Mouse (Mus musculus) hindbrain, embryonic 16.5 days (tissue): Measurements from ENCODE around the gene Lrguk. TPM values are rescaled to one million over a fixed set of nuclear protein-coding genes. Genes with fewer than 3 reads are reported as not detected.

Source experiments
- ATAC-seq: fragments of 200-750 bp; cut with Nextera tagmentation; 2 replicates; pipeline ENCODE4 v1.8.0; 2017; ENCODE audit warnings: moderate TSS enrichment, moderate library complexity
- H3K27ac ChIP-seq: fragments of 300-500 bp; sonication (generic); 2 replicates; pipeline ENCODE4 v1.5.1; 2014; ENCODE audit warnings: low read depth, mild to moderate bottlenecking, control low read depth, low read length, moderate library complexity
- H3K27me3 ChIP-seq: fragments of 300-500 bp; sonication (generic); replicated peaks from 2 replicates; pipeline ENCODE4 v1.6.1; 2014; ENCODE audit warnings: low read length; ENCODE audit not compliant: control insufficient read depth, insufficient read depth
- H3K36me3 ChIP-seq: fragments of 300-500 bp; sonication (generic); 2 replicates; pipeline ENCODE4 v1.6.1; 2014; ENCODE audit warnings: mild to moderate bottlenecking, low read length, moderate library complexity, mixed read lengths; ENCODE audit not compliant: control insufficient read depth, insufficient read depth
- H3K4me1 ChIP-seq: fragments of 300-500 bp; sonication (generic); 2 replicates; pipeline ENCODE4 v1.6.1; 2014; ENCODE audit warnings: low read depth, low read length; ENCODE audit not compliant: control insufficient read depth, insufficient read depth
- H3K4me2 ChIP-seq: fragments of 300-500 bp; sonication (generic); 2 replicates; pipeline ENCODE4 v1.6.1; 2014; ENCODE audit warnings: mild to moderate bottlenecking, low read length, control low read depth, moderate library complexity
- H3K4me3 ChIP-seq: fragments of 300-500 bp; sonication (generic); 2 replicates; pipeline ENCODE4 v1.5.1; 2014; ENCODE audit warnings: mild to moderate bottlenecking, low read length, control low read depth, moderate library complexity
- H3K9ac ChIP-seq: fragments of 300-500 bp; sonication (generic); 2 replicates; pipeline ENCODE4 v1.6.1; 2014; ENCODE audit warnings: low read depth, mild to moderate bottlenecking, control low read depth, low read length, moderate library complexity
- H3K9me3 ChIP-seq: fragments of 300-500 bp; sonication (generic); 2 replicates; pipeline ENCODE4 v1.6.1; 2014; ENCODE audit warnings: mild to moderate bottlenecking, low read length, moderate library complexity; ENCODE audit not compliant: control insufficient read depth
- WGBS: fragments of 180-500 bp; shearing (Covaris S2); extraction: QIAGEN DNeasy Blood & Tissue Kit; methylation state at CpG from one replicate; pipeline ENCODE4 v1.1.7; 2014; 5-methylcytosine and 5-hydroxymethylcytosine counted together
- polyA plus RNA-seq: library from polyadenylated mRNA; unstranded; fragments of >200 nt; fragmentation: Nextera tagmentation; extraction: Ambion mirVana; gene quantifications from 2 replicates; pipeline ENCODE4 v1.2.1, GENCODE M21; 2015

Gene Lrguk
- polyA plus RNA-seq, 1 experiment from 2014 or later = 1.2 TPM

- H3K27ac ChIP-seq = no peak overlapping the region
- no peaks in the 10 kb centered on the region for H3K4me1 ChIP-seq
- H3K36me3 ChIP-seq = no peaks in the 10 kb centered on the region
- H3K4me2 ChIP-seq = no peak overlapping the region
- no peak overlapping the region for H3K9ac ChIP-seq
- no peak for ATAC-seq
- no peaks in the 10 kb centered on the region for H3K9me3 ChIP-seq
- 91% methylated on average over 4 of the region's 4 CpGs for whole genome bisulfite sequencing
- no peaks in the 10 kb centered on the region for H3K27me3 ChIP-seq
- H3K4me3 ChIP-seq = no peak overlapping the region
These were observed 58.5 kb downstream of the Lrguk start for GRCm38 (mm10) chr6:34087701-34088100.

DNA sequence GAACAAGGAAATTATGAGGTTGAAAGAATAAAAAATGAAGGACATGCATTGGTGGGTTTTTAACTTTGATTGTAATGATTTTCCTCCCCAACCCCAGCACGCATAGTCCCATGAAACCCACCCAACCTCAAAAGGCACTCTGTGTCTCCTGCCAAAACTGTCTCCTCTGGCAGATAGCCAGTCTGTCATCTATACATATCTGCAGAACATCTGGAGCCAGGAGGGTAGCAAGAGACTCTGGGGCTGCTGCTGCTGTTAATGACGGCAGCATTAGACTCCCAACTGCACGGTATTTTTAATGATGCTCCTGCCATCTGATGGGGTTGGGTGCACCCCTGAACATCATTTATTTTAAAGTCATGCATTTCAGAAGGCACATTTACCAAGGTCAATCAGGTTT lies 59.7 kb downstream of the Lrguk start:
- Histone ChIP-seq H3K36me3 (no peaks in the 10 kb centered on the region), H3K4me2 (no peak overlapping the region), H3K27me3 (no peaks in the 10 kb centered on the region), H3K4me3 (no peak overlapping the region), H3K9me3 (no peaks in the 10 kb centered on the region), H3K4me1 (no peaks in the 10 kb centered on the region), H3K27ac (no peak overlapping the region), H3K9ac (no peak overlapping the region)
- ATAC-seq = no peak
- 64% methylated on average over 3 of the region's 3 CpGs for WGBS

- H3K27ac ChIP-seq = no peak overlapping the region
- no peak overlapping the region for H3K4me3 ChIP-seq
- H3K9ac ChIP-seq = no peak overlapping the region
- no peak overlapping the region for H3K4me2 ChIP-seq
- WGBS = 71% methylated on average over 3 of the region's 3 CpGs
- H3K4me1 ChIP-seq = no peaks in the 10 kb centered on the region
- no peaks in the 10 kb centered on the region for H3K27me3 ChIP-seq
- ATAC-seq = no peak
- H3K9me3 ChIP-seq = no peaks in the 10 kb centered on the region
- H3K36me3 ChIP-seq = no peaks in the 10 kb centered on the region
These were observed 62.3 kb downstream of the Lrguk start for GRCm38 (mm10) chr6:34091537-34091936.

GRCm38 (mm10) chr6:34096274-34096673 lies 67.0 kb downstream of the Lrguk start:
- Histone ChIP-seq H3K27me3 (no peaks in the 10 kb centered on the region), H3K9ac (no peak overlapping the region), H3K4me2 (no peak overlapping the region), H3K27ac (no peak overlapping the region), H3K4me3 (no peak overlapping the region), H3K9me3 (no peaks in the 10 kb centered on the region), H3K4me1 (no peaks in the 10 kb centered on the region), H3K36me3 (no peaks in the 10 kb centered on the region)
- 94% methylated on average over 6 of the region's 6 CpGs for WGBS
- no peak for ATAC-seq

GRCm38 (mm10) chr6:34096905-34097304 lies 67.7 kb downstream of the Lrguk start:
- Histone ChIP-seq H3K27me3 (no peaks in the 10 kb centered on the region), H3K4me2 (no peak overlapping the region), H3K4me3 (no peak overlapping the region), H3K4me1 (no peaks in the 10 kb centered on the region), H3K9ac (no peak overlapping the region), H3K27ac (no peak overlapping the region), H3K9me3 (no peaks in the 10 kb centered on the region), H3K36me3 (no peaks in the 10 kb centered on the region)
- WGBS = 80% methylated on average over 4 of the region's 4 CpGs
- ATAC-seq = no peak

- Histone ChIP-seq H3K9ac (no peak overlapping the region), H3K27ac (no peak overlapping the region), H3K9me3 (no peaks in the 10 kb centered on the region), H3K27me3 (no peaks in the 10 kb centered on the region), H3K4me1 (no peaks in the 10 kb centered on the region), H3K4me3 (no peak overlapping the region), H3K4me2 (no peak overlapping the region), H3K36me3 (no peaks in the 10 kb centered on the region)
- 86% methylated on average over 6 of the region's 6 CpGs for WGBS
- ATAC-seq = no peak
These were observed 70.5 kb downstream of the Lrguk start for GRCm38 (mm10) chr6:34099725-34100124.

DNA sequence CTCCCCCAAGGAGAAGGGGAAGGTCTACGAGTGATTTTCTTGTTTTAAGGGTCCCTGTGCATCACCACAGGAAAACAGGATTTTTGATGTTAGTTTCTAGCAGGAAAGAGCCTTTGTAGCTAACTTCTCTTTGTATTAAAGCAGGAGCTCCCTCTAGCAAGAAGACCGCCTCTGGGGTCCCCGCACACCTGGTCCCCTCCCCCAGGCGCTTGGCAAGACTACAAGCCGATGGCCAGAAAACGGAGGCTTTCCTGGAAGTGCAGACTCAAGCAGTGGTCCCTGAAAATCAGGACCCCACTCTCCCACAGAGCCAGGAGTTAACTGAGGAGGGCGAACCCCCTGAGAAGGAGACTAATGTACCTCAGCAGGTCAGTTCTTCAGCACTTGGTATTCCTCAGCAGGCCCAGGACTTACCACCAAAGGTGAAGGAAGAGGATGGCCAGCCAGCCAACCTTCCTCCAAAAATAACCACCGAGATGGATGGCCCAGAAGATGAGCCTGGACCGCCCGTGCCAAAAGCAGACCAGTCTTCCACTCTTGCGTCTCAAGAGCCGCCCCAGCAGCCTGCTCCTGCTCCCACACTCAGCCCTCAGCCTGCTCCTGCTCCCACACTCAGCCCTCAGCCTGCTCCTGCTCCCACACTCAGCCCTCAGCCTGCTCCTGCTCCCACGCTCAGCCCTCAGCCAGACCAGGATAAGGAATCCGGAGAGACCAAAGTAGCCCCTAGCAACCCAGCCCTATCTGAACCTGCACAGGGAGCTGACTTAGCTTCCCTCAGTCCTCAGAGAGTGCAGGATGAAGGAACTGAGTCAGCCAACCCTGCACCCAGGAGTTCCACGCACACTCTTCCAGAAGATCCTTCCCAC lies 72.5 kb downstream of the Lrguk start:
- Histone ChIP-seq H3K4me3 (no peak overlapping the region), H3K4me1 (no peaks in the 10 kb centered on the region), H3K9me3 (no peaks in the 10 kb centered on the region), H3K36me3 (no peaks in the 10 kb centered on the region), H3K27ac (no peak overlapping the region), H3K4me2 (no peak overlapping the region), H3K27me3 (no peaks in the 10 kb centered on the region), H3K9ac (no peak overlapping the region)
- no peak for ATAC-seq
- 92% methylated on average over 15 of the region's 15 CpGs for WGBS

- Histone ChIP-seq H3K9me3 (no peaks in the 10 kb centered on the region), H3K4me3 (no peak overlapping the region), H3K4me1 (no peaks in the 10 kb centered on the region), H3K4me2 (no peak overlapping the region), H3K27me3 (no peaks in the 10 kb centered on the region), H3K36me3 (no peaks in the 10 kb centered on the region), H3K27ac (no peak overlapping the region), H3K9ac (no peak overlapping the region)
- 91% methylated on average over 17 of the region's 17 CpGs for WGBS
- ATAC-seq = no peak
These were observed 74.1 kb downstream of the Lrguk start for GRCm38 (mm10) chr6:34103251-34103920.

GRCm38 (mm10) chr6:34110571-34110970 lies 81.3 kb downstream of the Lrguk start:
- H3K9me3 ChIP-seq = no peaks in the 10 kb centered on the region
- ATAC-seq = no peak
- WGBS = 29% methylated on average over 10 of the region's 10 CpGs
- no peak overlapping the region for H3K4me3 ChIP-seq
- no peaks in the 10 kb centered on the region for H3K27me3 ChIP-seq
- no peak overlapping the region for H3K9ac ChIP-seq
- H3K36me3 ChIP-seq = no peaks in the 10 kb centered on the region
- no peak overlapping the region for H3K27ac ChIP-seq
- no peak overlapping the region for H3K4me2 ChIP-seq
- no peaks in the 10 kb centered on the region for H3K4me1 ChIP-seq
